Mouse (Mus musculus) erythroblast, adult 5-6 weeks (primary cell): ENCODE results near the gene 4932438H23Rik. TPM values are rescaled to one million over a fixed set of nuclear protein-coding genes. Genes with fewer than 3 reads are reported as not detected.

Experiments used
- ATAC-seq: replicated peaks from 2 replicates; pipeline ENCODE4 v1.8.0; 2016; ENCODE audit warnings: moderate number of reproducible peaks, mild to moderate bottlenecking, moderate TSS enrichment, inconsistent platforms; ENCODE audit not compliant: poor library complexity, low FRiP score, severe bottlenecking
- total RNA-seq, 2 experiments: library from RNA; stranded (forward) in 1 of 2; stranded (reverse) in 1 of 2; fragments of 150-400 nt in 1 of 2; fragments of 200-764, 138-1000 nt in 1 of 2; gene quantifications; 2 replicates each; pipeline versions ENCODE4 v1.2.3 to v1.2.4; 2015 to 2017; ENCODE audit warnings: low replicate concordance in 2 of 2

4932438H23Rik gene
- total RNA-seq, 2 experiments from 2014 or later = not detected

- ATAC-seq = no peak
Observed at GRCm38 (mm10) chr16:91019476-91019875, 75.4 kb downstream of the 4932438H23Rik start.

DNA sequence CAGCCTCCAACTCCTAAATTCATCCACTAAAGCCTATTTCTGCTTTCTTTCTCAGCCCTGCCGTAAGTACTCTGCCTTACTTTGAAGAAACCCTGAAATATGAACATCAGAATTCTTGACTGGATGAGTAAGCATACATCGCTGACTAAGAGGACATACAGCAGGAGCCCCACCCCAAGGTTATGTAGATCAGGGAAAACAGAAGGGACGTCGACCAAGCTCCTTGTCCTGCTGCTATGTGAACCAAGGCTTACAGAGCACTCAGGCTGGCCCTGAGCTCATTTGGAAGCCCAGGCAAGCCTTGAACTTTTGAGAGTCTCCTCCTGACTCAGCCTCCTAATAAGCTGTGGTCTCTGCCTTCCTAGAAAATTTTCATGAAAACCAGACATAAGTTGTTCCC lies 79.2 kb downstream of the 4932438H23Rik start:
- no peak for ATAC-seq

GRCm38 (mm10) chr16:91011847-91012246 lies 83.1 kb downstream of the 4932438H23Rik start:
- no peak for ATAC-seq

- peak; percentile 96 for ATAC-seq
Observed at GRCm38 (mm10) chr16:91011021-91011683, 83.8 kb downstream of the 4932438H23Rik start, which contains the start of gene Synj1. TSS of gene Synj1 (minus strand) at chr16:91011308.

GRCm38 (mm10) chr16:91010581-91011020 lies 84.3 kb downstream of the 4932438H23Rik start:
- ATAC-seq = peak; percentile 68

DNA sequence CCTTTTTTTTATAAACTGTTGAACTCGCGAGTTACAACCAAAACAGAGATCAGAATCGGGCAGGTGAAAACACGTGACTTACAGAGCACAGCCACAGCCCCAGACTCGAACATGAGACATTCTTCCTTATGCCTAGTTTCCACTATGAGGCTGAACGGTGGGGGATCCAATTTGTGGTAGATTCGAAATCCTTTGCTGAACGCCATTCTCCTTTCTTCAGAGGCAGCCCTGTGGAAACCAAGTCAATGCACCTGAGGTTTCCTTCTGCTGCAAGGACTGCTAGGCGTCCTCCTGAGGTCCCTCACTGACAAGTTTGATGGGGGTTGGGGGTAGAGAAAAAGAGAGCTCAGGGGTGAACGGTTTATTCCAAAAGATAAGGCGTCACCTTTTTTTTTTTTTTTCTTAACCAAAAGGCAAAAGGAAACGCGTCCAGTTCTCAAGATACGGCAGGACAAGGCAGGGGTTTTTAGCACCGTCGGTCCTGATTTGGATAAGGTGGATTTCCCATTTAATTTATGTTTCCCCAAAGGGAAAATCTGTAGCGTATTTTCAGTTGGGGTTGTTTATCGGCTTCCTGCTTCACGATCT lies 84.9 kb downstream of the 4932438H23Rik start:
- ATAC-seq = peak; percentile 44

DNA sequence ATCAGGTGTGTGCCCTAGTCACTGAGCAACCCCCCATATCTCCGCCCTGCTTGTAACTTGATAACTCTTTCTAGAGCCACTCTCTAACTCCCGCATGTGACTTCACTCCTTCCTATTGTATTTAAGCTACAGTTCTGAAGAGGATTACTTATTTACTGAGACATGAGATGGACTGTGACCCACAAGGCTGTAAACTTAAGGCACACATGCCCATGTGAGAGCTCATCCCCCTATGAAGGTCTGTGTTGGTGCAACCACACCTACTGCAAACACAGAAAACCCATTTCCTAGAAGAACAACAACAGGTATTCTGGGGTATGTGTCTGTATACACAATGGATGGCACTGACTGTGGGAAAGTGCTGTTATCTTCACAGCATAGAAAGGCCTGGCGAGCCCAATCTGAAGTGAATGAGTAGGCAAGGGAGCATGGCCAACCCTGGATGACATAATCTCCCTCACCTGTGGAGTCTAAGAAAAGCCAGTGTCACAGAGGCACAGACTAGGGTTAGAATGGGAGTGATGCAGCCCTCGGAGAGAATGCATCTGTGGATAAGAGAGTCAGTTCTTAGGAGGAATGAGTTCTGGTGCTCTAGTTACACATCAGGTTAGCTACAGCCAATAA lies 89.9 kb downstream of the 4932438H23Rik start:
- no peak for ATAC-seq

Other genes with a start within 250 kb of the 4932438H23Rik start
- gene Cfap298, start 160.0 kb downstream of the 4932438H23Rik start, total RNA-seq (2015; ENCODE audit: low replicate concordance) = 1.2 and 18.8 TPM in 2 replicates
- gene Cfap298, start 160.0 kb downstream of the 4932438H23Rik start, total RNA-seq (2017; ENCODE audit: low replicate concordance) = 7.0 and 20.1 TPM in 2 replicates
- 166 and 169 TPM in 2 replicates for gene Synj1, start 83.8 kb downstream of the 4932438H23Rik start, total RNA-seq (2015; ENCODE audit: low replicate concordance)
- gene Synj1, start 83.8 kb downstream of the 4932438H23Rik start, total RNA-seq (2017; ENCODE audit: low replicate concordance) = 142 and 167 TPM in 2 replicates
- 30.9 and 35.5 TPM in 2 replicates for gene Paxbp1, start 50.6 kb downstream of the 4932438H23Rik start, total RNA-seq (2015; ENCODE audit: low replicate concordance)
- gene Paxbp1, start 50.6 kb downstream of the 4932438H23Rik start, total RNA-seq (2017; ENCODE audit: low replicate concordance) = 68.0 and 81.5 TPM in 2 replicates
- gene Olig2, start 130.3 kb upstream of the 4932438H23Rik start, total RNA-seq (2015; ENCODE audit: low replicate concordance) = not detected in 2 replicates
- not detected in 2 replicates for gene Olig2, start 130.3 kb upstream of the 4932438H23Rik start, total RNA-seq (2017; ENCODE audit: low replicate concordance)
- not detected in 2 replicates for gene Olig1, start 174.7 kb upstream of the 4932438H23Rik start, total RNA-seq (2015; ENCODE audit: low replicate concordance)
- gene Olig1, start 174.7 kb upstream of the 4932438H23Rik start, total RNA-seq (2017; ENCODE audit: low replicate concordance) = not detected in 2 replicates